Mouse (Mus musculus) heart, postnatal 0 days (tissue): Measurements from ENCODE around the gene Sstr5. TPM values are rescaled to one million over a fixed set of nuclear protein-coding genes. Genes with fewer than 3 reads are reported as not detected.

Experiments
- ATAC-seq: fragments of 200-750 bp; cut with Nextera tagmentation; 2 replicates; pipeline ENCODE4 v1.8.0; 2017; ENCODE audit warnings: low read depth, moderate number of reproducible peaks, moderate library complexity; ENCODE audit not compliant: insufficient read depth
- DNase-seq: peaks from one replicate; pipeline ENCODE4 v3.0.0-alpha.2; 2016; ENCODE audit warnings: low spot score
- H3K27ac ChIP-seq: fragments of 300-500 bp; sonication (generic); 2 replicates; pipeline ENCODE4 v1.5.1; 2014; ENCODE audit warnings: low read depth, mild to moderate bottlenecking
- H3K27me3 ChIP-seq: fragments of 300-500 bp; sonication (generic); 2 replicates; pipeline ENCODE4 v1.6.1; 2014; ENCODE audit warnings: low read length, mixed read lengths; ENCODE audit not compliant: control insufficient read depth, insufficient read depth
- H3K36me3 ChIP-seq: fragments of 300-500 bp; sonication (generic); replicated peaks from 2 replicates; pipeline ENCODE4 v1.6.1; 2014; ENCODE audit warnings: low read length, mixed read lengths; ENCODE audit not compliant: control insufficient read depth, insufficient read depth
- H3K4me1 ChIP-seq: fragments of 300-500 bp; sonication (generic); 2 replicates; pipeline ENCODE4 v1.6.1; 2014; ENCODE audit warnings: antibody characterized with exemption; ENCODE audit not compliant: control insufficient read depth, insufficient read depth
- H3K4me2 ChIP-seq: fragments of 300-500 bp; sonication (generic); 2 replicates; pipeline ENCODE4 v1.6.1; 2014; ENCODE audit warnings: low read depth, mild to moderate bottlenecking, low read length, moderate library complexity
- H3K4me3 ChIP-seq: fragments of 300-500 bp; sonication (generic); 2 replicates; pipeline ENCODE4 v1.5.1; 2014; ENCODE audit warnings: low read depth, low read length
- H3K9ac ChIP-seq: fragments of 300-500 bp; sonication (generic); replicated peaks from 2 replicates; pipeline ENCODE4 v1.6.1; 2014; ENCODE audit warnings: low read depth, low read length, mixed read lengths
- H3K9me3 ChIP-seq: fragments of 300-500 bp; sonication (generic); replicated peaks from 2 replicates; pipeline ENCODE4 v1.6.1; 2016; ENCODE audit warnings: low read length; ENCODE audit not compliant: control insufficient read depth
- CTCF ChIP-seq: IDR thresholded peaks from 2 replicates; pipeline ENCODE4 v1.5.1; 2016; ENCODE audit warnings: antibody characterized with exemption, control low read depth, low read depth
- EP300 ChIP-seq: IDR thresholded peaks from 2 replicates; pipeline ENCODE4 v1.6.1; 2016; ENCODE audit warnings: antibody characterized with exemption, low read depth
- WGBS: fragments of 180-500 bp; shearing (Covaris S2); extraction: QIAGEN DNeasy Blood & Tissue Kit; methylation state at CpG from one replicate; pipeline ENCODE4 v1.1.7; 2014; 5-methylcytosine and 5-hydroxymethylcytosine counted together
- polyA plus RNA-seq: library from polyadenylated mRNA; unstranded; fragments of >200 nt; fragmentation: Nextera tagmentation; extraction: Ambion mirVana; gene quantifications from 2 replicates; pipeline ENCODE4 v1.2.1, GENCODE M21; 2015
- total RNA-seq: library from RNA; depleted of rRNA; stranded (reverse); fragments of >200 nt; gene quantifications from 2 replicates; pipeline ENCODE4 v1.2.3, GENCODE M21; 2014; ENCODE audit warnings: low replicate concordance

Gene Sstr5
- total and polyA plus RNA-seq, 2 experiments from 2014 or later: not detected

DNA sequence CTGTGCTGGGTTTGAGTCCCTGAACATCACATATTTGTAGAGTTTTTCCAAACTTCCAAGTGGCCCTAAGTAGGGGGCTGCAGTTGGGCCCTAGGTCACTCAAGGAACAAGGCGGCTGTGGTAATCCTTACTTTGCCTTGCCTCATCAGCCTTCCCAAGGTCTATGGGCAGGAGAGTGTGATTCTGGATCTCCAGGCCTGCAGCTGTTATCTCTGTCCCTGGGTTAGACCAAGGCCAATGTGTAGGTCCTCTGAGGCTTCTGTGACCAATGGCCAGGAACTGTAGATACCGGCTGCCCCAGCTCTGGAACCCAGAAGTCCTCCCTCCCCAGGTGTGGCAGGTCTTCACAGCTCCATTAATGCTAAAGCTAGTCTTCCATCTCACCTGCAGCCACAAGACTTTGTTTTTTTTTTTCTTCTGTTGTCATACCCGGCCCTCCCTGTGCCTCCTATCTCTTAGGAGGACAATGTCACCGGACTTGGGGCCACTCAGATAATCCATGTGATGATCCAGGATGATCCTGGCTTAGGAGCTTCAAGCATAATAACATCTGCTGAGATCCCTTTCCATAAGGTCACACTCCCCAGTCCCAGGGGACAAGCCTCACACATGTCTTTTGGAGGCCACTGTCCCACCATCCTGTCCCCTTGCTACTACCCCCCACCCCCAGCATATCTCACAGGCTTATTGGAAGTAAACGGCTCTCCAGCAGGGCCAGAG, 44.7 kb downstream of the Sstr5 start:
- no peak for DNase-seq
- no peaks in the 10 kb centered on the region for H3K36me3 ChIP-seq
- no peak overlapping the region for H3K9ac ChIP-seq
- H3K9me3 ChIP-seq: no peaks in the 10 kb centered on the region
- no peak for ATAC-seq
- no peak overlapping the region for H3K4me3 ChIP-seq
- H3K27ac ChIP-seq: no peak overlapping the region
- H3K27me3 ChIP-seq: 0 out of 2 replicates have a peak, but pooled peaks cover 2% of the 10 kb centered on the region
- no peak overlapping the region for H3K4me2 ChIP-seq
- H3K4me1 ChIP-seq: no peaks in the 10 kb centered on the region
- 75% methylated on average over 5 of the region's 5 CpGs for WGBS
- no peak for TF ChIP-seq CTCF

DNA sequence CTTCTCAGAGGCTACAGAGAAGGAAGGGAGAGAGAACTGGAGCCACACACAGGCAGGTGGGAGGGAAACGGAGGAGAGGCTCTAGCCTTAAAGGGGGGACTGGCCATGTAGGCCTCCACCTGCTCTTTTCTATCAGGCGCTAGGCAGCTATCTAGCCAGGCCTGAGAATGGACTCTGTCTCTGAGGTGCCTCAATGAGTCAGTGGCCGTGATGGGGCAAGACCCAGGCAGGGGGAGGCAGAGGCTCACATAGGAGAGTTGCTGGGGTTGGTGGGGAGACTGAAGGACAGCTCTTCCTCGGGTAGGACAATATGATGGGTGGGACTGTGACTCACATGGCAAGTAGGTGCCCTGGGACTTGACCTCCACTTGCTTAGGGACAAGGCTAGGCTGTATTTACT, 46.8 kb downstream of the Sstr5 start:
- Histone ChIP-seq H3K4me3 (no peak overlapping the region), H3K4me2 (no peak overlapping the region), H3K27ac (no peak overlapping the region), H3K9ac (no peak overlapping the region), H3K9me3 (no peaks in the 10 kb centered on the region), H3K27me3 (0 out of 2 replicates have a peak, but pooled peaks cover 8% of the 10 kb centered on the region), H3K4me1 (no peaks in the 10 kb centered on the region), H3K36me3 (no peaks in the 10 kb centered on the region)
- TF ChIP-seq EP300 (no peak), CTCF (no peak)
- WGBS: 62% methylated on average over 4 of the region's 4 CpGs
- ATAC-seq: no peak
- DNase-seq: no peak

DNA sequence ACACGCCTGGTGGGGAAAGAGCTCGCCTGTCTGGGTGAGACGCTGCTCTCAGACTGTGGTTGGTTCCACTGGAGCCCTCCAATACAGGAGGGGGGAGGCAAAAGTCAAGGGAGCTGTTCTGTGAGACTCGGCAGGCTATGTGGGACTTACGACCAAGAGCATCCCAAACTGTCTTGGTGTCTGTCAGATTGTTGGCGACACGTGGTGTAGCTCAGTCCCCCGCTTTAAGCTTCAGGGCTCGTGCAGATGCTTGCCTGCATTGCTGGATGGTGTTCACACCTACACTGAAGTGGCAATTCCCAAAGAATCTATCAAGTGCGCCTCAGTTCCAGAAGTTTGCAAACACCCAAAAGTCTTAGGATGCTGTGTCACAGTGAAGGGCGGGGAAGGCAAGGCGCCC, 49.2 kb downstream of the Sstr5 start:
- DNase-seq: no peak
- ATAC-seq: no peak
- WGBS: 68% methylated on average over 12 of the region's 12 CpGs
- H3K9me3 ChIP-seq: no peaks in the 10 kb centered on the region
- no peak overlapping the region for H3K9ac ChIP-seq
- no peak overlapping the region for H3K4me2 ChIP-seq
- no peaks in the 10 kb centered on the region for H3K4me1 ChIP-seq
- TF ChIP-seq CTCF (no peak), EP300 (no peak)
- no peak overlapping the region for H3K27ac ChIP-seq
- no peak overlapping the region for H3K4me3 ChIP-seq
- H3K36me3 ChIP-seq: no peaks in the 10 kb centered on the region
- H3K27me3 ChIP-seq: 0 out of 2 replicates have a peak, but pooled peaks cover 8% of the 10 kb centered on the region

DNA sequence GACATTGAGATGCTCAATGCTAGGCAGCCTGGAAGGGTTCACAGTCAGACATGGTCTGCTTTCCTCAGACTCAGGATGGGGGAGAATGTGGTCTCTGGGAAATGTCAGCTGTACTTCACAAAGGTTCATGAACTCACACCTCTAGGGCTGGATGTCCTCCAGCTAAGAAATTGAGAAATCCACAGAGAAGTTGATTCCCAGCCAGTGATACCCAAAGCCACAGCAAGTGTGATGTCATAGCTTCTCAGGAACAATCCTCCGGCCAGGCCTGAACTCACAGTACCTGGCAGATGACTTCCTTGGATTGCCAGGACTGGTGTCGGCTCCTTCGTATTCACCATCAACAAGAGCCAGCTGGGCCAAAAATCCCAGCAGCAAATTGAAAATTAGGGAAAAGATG, 51.2 kb downstream of the Sstr5 start:
- Histone ChIP-seq H3K27me3 (0 out of 2 replicates have a peak, but pooled peaks cover 8% of the 10 kb centered on the region), H3K36me3 (no peaks in the 10 kb centered on the region), H3K4me2 (no peak overlapping the region), H3K27ac (no peak overlapping the region), H3K9ac (no peak overlapping the region), H3K9me3 (no peaks in the 10 kb centered on the region), H3K4me1 (no peaks in the 10 kb centered on the region), H3K4me3 (no peak overlapping the region)
- DNase-seq: no peak
- 75% methylated on average over 3 of the region's 3 CpGs for WGBS
- TF ChIP-seq EP300: no peak
- TF ChIP-seq CTCF: no peak
- no peak for ATAC-seq

DNA sequence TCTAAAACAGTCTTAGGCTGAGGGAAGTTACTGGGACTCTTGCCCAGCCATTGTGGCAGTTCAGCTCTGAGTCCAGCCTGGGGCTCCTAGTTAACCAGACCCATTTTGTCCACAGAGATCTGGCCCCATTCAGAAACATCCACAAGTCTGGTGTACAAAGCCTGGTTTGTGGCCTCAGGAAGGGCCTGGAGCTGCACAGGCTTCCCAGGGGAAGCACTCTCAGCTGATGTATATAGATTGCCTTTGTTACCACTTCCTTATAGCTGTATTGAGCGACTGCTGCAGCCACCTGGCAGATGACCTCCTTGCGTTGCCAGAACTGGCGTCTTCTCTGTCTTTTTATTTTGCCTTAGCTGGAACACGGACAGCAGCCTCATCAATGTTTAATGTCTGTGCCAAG, 52.0 kb downstream of the Sstr5 start:
- no peak for ATAC-seq

DNA sequence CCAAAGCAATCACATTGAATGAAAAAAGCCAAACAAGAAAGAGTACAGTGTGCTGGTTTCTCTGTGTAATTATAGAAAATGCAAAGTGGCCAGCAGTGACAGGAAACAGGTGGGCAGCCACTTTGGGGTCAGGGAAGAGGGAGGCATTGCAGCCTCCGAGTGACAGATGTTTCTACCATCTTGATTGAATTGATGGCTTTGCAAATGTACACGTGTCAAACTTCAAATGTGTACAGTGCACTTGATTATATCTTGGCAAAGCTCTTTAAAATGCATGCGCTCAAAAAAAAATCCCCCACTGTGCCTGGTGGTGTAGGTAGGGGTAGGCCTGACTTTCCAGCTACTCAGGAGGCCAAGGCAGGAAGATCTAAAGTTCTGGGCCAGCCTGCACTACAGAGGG, 54.2 kb downstream of the Sstr5 start:
- Histone ChIP-seq H3K27me3 (0 out of 2 replicates have a peak, but pooled peaks cover 8% of the 10 kb centered on the region), H3K4me2 (no peak overlapping the region), H3K36me3 (no peaks in the 10 kb centered on the region), H3K4me1 (no peaks in the 10 kb centered on the region), H3K27ac (no peak overlapping the region), H3K9ac (no peak overlapping the region), H3K4me3 (no peak overlapping the region), H3K9me3 (no peaks in the 10 kb centered on the region)
- ATAC-seq (no peak), DNase-seq (no peak)
- TF ChIP-seq CTCF (no peak), EP300 (no peak)
- WGBS: 69% methylated on average over 3 of the region's 3 CpGs

More for the DNA sequence above, 52.0 kb downstream of the Sstr5 start:
- H3K4me2 ChIP-seq: no peak overlapping the region
- H3K4me1 ChIP-seq: no peaks in the 10 kb centered on the region
- no peak overlapping the region for H3K27ac ChIP-seq
- no peak for DNase-seq
- H3K36me3 ChIP-seq: no peaks in the 10 kb centered on the region
- 0 out of 2 replicates have a peak, but pooled peaks cover 8% of the 10 kb centered on the region for H3K27me3 ChIP-seq
- no peak for TF ChIP-seq CTCF
- TF ChIP-seq EP300: no peak
- H3K9me3 ChIP-seq: no peaks in the 10 kb centered on the region
- 59% methylated on average over 4 of the region's 4 CpGs for WGBS
- H3K9ac ChIP-seq: no peak overlapping the region
- no peak overlapping the region for H3K4me3 ChIP-seq
